ENCODE assay signal across 8 mouse cellular contexts in genomic region chr7:57590451-57591248, GRCm38 (mm10).
DNase-seq lines count a peak whose midpoint lies in the region; ATAC-seq lines count a peak whose summit lies in the region.

No protein-coding gene starts in this region.

- H3K27me3 ChIP-seq in intestine, embryonic 16.5 days (replicated peaks; ENCODE audit: control insufficient read depth, insufficient read depth, low read length): peaks cover 18% of the 10 kb centered on the region
- H3K27me3 ChIP-seq in limb, embryonic 10.5 days (ENCODE audit: low read depth, poor library complexity, severe bottlenecking): peaks cover 34% of the 10 kb centered on the region

- H3K4me3 ChIP-seq in intestine, embryonic 16.5 days (ENCODE audit: low read length): peak overlapping the region; percentile 76
- peak overlapping the region; percentile 78 for H3K4me3 ChIP-seq in limb, embryonic 10.5 days

- H3K27ac ChIP-seq in intestine, embryonic 16.5 days (ENCODE audit: low read length): no peak overlapping the region
- H3K27ac ChIP-seq in limb, embryonic 10.5 days: peak overlapping the region; percentile 59; the same call in 1 of the 2 replicates

- ATAC-seq in intestine, embryonic 16.5 days: peak; percentile 96

- H3K4me2 ChIP-seq in intestine, embryonic 16.5 days (ENCODE audit: low read depth, low read length): peak overlapping the region; percentile 95

- peaks cover 4% of the 10 kb centered on the region; the same call in 1 of the 2 replicates for H3K4me1 ChIP-seq in intestine, embryonic 16.5 days (ENCODE audit: control insufficient read depth, insufficient read depth, low read length)
- peaks cover 17% of the 10 kb centered on the region for H3K4me1 ChIP-seq in limb, embryonic 10.5 days

- under 1% methylated on average over 55 of the region's 74 CpGs for WGBS in intestine, embryonic 16.5 days
- WGBS in limb, embryonic 10.5 days: under 1% methylated on average over 44 of the region's 74 CpGs

- no peaks in the 10 kb centered on the region for H3K9me3 ChIP-seq in intestine, embryonic 16.5 days (ENCODE audit: control insufficient read depth, low read length)
- H3K9me3 ChIP-seq in limb, embryonic 10.5 days (replicated peaks): no peaks in the 10 kb centered on the region

- H3K9ac ChIP-seq in intestine, embryonic 16.5 days (ENCODE audit: low read depth, low read length): peak overlapping the region; percentile 63

- DNase-seq in heart, adult 18-20 months: peak; percentile 7 to 18
- DNase-seq in heart, adult 8-10 months (ENCODE audit: low spot score): no peak
- peak; percentile 85 for DNase-seq in cerebellum, adult 8-10 months
- peak; percentile 62 for DNase-seq in forelimb bud, embryonic 11.5 days (ENCODE audit: low read depth, low spot score)
- peak; percentile 88 for DNase-seq in limb, embryonic 10.5 days (ENCODE audit: low spot score)
- peak; percentile 88 for DNase-seq in neural tube, embryonic 10.5 days (ENCODE audit: extremely low spot score, low spot score)
- peak; percentile 40 for DNase-seq in testis, postnatal 14 days (ENCODE audit: low spot score)

- H3K36me3 ChIP-seq in intestine, embryonic 16.5 days (ENCODE audit: control insufficient read depth, insufficient read depth, low read length): no peaks in the 10 kb centered on the region
- H3K36me3 ChIP-seq in limb, embryonic 10.5 days: no peaks in the 10 kb centered on the region
